Mouse (Mus musculus): ENCODE results near the gene BC028528. TPM values are rescaled to one million over a fixed set of nuclear protein-coding genes. Genes with fewer than 3 reads are reported as not detected.
A peak's percentile ranks its signal among the peaks of the same experiment; 100 is the strongest.
"Not testable (repeated sequence)": the region's sequence is repeated elsewhere in the genome, so short reads cannot be mapped to it uniquely, and the experiment has no call there.

The BC028528 gene
- polyA plus RNA-seq, 1 experiment from 2014 or later: 8.5 TPM

DNA sequence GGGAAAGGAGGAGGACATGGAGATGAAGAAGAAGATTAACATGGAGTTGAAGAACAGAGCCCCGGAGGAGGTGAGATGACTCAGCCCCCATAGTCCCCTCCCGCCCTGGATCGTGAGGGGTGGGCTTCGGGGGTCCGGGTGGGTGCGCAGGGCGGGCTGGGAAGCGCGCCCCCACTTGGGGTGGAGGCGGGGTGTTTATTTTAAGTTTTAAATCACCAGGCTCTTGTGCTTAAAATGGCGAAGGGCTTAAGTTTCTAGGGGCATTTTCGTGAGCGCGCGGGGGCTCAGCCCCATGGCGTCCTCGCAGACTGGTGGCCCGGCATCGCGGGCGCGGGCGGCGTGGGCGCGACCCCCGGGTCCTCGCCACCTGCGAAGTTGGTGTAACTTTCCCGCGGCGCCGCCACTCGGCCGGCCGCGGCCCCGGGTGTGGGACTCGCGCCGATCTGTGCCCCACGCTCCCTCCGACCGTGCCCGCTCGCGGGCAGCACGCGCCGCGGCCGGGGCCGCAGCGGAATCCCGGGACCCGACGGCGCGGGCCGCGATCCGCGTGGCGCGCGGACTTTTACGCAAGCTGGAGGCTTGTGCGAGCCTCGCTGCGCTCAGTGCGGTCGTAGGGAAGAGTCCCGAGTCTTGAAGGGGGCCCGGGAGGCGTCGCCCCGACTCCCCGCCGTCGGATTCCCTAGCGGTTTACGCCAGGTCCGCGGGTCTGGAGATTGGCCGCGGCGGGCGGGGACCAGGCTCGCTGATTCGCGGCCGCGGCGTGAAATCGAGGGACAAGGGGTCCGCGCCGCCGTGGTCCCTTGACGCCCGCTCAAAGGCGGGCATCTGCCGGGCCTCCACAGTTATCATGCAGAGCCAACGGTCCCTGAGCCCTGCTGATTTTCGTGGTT is 38.0 kb upstream of the BC028528 start:
- Histone ChIP-seq H3K27me3 (ENCODE audit: control insufficient read depth, insufficient read depth, low read length) (no peaks in the 10 kb centered on the region), H3K4me2 (peak overlapping the region; percentile 55), H3K9me3 (ENCODE audit: control insufficient read depth, low read length) (no peaks in the 10 kb centered on the region), H3K27ac (ENCODE audit: low read depth, low read length) (peak overlapping the region; percentile 72), H3K36me3 (ENCODE audit: control insufficient read depth, insufficient read depth, low read length) (peaks cover 12% of the 10 kb centered on the region), H3K4me3 (ENCODE audit: low read depth, low read length) (peak overlapping the region; percentile 97), H3K9ac (ENCODE audit: low read length) (peak overlapping the region; percentile 96), H3K4me1 (ENCODE audit: control insufficient read depth, insufficient read depth, low read length) (peaks cover 7% of the 10 kb centered on the region; the same call in 1 of the 2 replicates)
- DNase-seq (ENCODE audit: low spot score, missing footprints) (peak; percentile 96), ATAC-seq (ENCODE audit: low FRiP score) (peak; percentile 59)
- WGBS: under 1% methylated on average over 88 of the region's 105 CpGs

DNA sequence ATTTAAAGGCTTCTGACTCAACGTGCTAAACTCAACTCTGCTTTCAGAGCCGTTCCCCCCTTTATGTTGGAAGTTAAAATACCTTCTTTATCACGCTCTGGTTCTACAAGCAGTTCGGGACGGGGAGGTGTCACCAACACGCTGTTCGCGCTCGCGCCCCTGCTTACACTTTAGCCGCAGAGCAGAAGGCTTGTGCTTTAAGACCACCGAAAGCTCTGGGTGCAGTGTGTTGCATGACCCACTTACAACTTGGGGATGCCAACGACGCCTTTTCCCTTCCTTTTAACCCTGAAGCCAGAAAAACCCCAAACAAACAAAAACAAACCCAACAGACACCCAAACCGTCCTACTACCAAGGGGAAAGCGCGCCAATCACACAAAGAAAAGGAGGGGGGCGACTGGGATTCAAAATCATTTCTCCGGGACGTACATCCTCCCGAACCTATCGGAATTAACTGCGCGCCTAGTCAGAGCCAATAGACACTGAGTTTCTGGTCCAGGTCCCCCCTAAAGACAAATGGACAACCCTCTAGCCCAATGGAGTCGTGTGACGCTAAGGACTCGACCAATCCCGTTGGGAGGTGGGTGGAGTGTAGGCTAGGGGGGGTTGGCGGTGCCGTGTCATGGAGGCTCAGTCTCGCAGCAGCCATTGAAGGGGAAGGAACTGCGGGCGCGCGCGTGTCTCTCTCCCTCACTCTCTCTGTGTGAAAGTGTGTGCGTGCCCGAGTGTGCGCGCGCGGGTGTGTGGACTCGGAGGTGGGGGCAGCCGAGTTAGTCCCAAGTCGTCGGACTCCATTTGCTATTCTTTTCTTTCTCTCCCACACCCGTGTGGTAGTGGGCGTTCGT is 37.1 kb upstream of the BC028528 start, which contains the start of gene Anp32e:
TSS of gene Anp32e (plus strand) at position 589 of the 846 bp plus-strand sequence.
- Histone ChIP-seq H3K9ac (ENCODE audit: low read length) (peak within 1 kb of the TSS; percentile 96), H3K4me2 (peak within 1 kb of the TSS; percentile 55), H3K36me3 (ENCODE audit: control insufficient read depth, insufficient read depth, low read length) (peaks cover 7% of the 10 kb centered on the region), H3K27me3 (ENCODE audit: control insufficient read depth, insufficient read depth, low read length) (no peaks in the 10 kb centered on the region), H3K27ac (ENCODE audit: low read depth, low read length) (peak within 1 kb of the TSS; percentile 84), H3K4me3 (ENCODE audit: low read depth, low read length) (peak within 1 kb of the TSS; percentile 97), H3K4me1 (ENCODE audit: control insufficient read depth, insufficient read depth, low read length) (peaks cover 7% of the 10 kb centered on the region; the same call in 1 of the 2 replicates), H3K9me3 (ENCODE audit: control insufficient read depth, low read length) (no peaks in the 10 kb centered on the region)
- ATAC-seq (ENCODE audit: low FRiP score) (peak; percentile 100), DNase-seq (ENCODE audit: low spot score, missing footprints) (peak; percentile 99)
- WGBS: under 1% methylated on average over 49 of the region's 49 CpGs

DNA sequence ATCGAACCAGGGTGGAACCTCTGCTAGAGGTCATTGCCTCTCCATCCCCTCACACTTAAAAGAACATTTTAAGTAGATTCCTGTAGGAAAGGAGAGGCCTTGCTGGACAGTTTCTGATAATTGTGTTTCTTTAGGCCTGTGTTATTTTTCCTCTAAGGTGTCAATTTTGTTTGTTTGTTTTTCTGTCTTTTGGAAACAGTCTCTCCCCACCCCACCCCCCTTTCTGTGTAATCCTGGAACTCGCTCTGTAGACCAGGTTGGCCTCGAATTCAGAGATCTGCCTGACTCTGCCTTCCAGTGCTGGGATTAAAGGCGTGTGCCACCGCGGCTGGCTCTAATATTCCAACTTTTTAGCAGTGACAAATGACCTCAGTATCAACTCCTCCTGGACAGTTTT is 36.5 kb upstream of the BC028528 start:
- Histone ChIP-seq H3K9me3 (ENCODE audit: control insufficient read depth, low read length) (no peaks in the 10 kb centered on the region), H3K9ac (ENCODE audit: low read length) (peak overlapping the region; percentile 67), H3K27ac (ENCODE audit: low read depth, low read length) (peak overlapping the region; percentile 84), H3K4me2 (peak overlapping the region; percentile 43), H3K36me3 (ENCODE audit: control insufficient read depth, insufficient read depth, low read length) (0 out of 2 replicates have a peak, but pooled peaks cover under 1% of the 10 kb centered on the region), H3K27me3 (ENCODE audit: control insufficient read depth, insufficient read depth, low read length) (no peaks in the 10 kb centered on the region), H3K4me3 (ENCODE audit: low read depth, low read length) (peak overlapping the region; percentile 97), H3K4me1 (ENCODE audit: control insufficient read depth, insufficient read depth, low read length) (peaks cover 7% of the 10 kb centered on the region; the same call in 1 of the 2 replicates)
- WGBS: 74% methylated on average over 6 of the region's 6 CpGs
- no peak for DNase-seq (ENCODE audit: low spot score, missing footprints)
- no peak for ATAC-seq (ENCODE audit: low FRiP score)

DNA sequence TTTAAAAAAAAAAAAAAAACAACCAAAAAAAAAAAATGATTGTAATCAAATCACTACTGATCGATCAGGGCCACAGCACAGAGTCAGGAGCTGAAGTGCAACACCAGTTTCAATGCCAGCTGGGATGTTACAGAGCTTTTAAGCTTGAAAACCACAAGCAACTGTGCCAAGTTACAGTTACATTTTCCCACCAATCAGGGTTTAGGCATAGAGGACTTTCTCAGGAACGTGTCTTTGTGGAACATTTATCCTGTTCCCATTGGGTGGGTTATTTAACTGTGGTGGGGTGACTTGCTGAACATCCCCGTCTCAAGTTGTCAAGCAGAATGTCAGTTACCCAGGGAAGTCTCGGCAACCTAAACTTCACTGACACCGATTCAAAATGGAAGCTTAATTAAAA is 33.3 kb upstream of the BC028528 start:
- no peak overlapping the region for H3K27ac ChIP-seq (ENCODE audit: low read depth, low read length)
- no peak overlapping the region for H3K4me2 ChIP-seq
- 83% methylated on average over 5 of the region's 5 CpGs for WGBS
- no peaks in the 10 kb centered on the region for H3K4me1 ChIP-seq (ENCODE audit: control insufficient read depth, insufficient read depth, low read length)
- ATAC-seq (ENCODE audit: low FRiP score): no peak
- no peak for DNase-seq (ENCODE audit: low spot score, missing footprints)
- no peak overlapping the region for H3K9ac ChIP-seq (ENCODE audit: low read length)
- no peaks in the 10 kb centered on the region for H3K27me3 ChIP-seq (ENCODE audit: control insufficient read depth, insufficient read depth, low read length)
- H3K36me3 ChIP-seq (ENCODE audit: control insufficient read depth, insufficient read depth, low read length): no peaks in the 10 kb centered on the region
- H3K9me3 ChIP-seq (ENCODE audit: control insufficient read depth, low read length): no peaks in the 10 kb centered on the region
- no peak overlapping the region for H3K4me3 ChIP-seq (ENCODE audit: low read depth, low read length)

DNA sequence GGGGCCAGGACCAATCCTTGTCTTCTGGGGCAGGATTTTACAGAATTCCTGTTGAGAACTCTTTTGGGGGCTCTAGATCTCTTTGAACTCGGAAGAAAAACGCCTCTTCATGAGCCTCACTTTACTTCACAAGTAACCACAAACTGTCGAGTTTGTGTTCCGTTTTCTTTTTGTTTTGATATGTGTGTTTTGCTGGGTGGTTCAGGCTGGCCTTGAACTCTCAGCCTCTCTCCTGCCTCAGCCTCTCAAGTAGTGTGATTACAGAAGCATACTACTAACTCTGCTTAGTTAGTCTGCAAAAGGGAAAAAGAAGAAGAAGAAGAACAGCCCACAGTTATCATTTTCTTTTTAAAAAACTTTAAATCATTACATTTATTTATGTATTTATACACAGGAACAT is 32.4 kb upstream of the BC028528 start:
- Histone ChIP-seq H3K4me3 (ENCODE audit: low read depth, low read length) (no peak overlapping the region), H3K9me3 (ENCODE audit: control insufficient read depth, low read length) (no peaks in the 10 kb centered on the region), H3K27me3 (ENCODE audit: control insufficient read depth, insufficient read depth, low read length) (no peaks in the 10 kb centered on the region), H3K27ac (ENCODE audit: low read depth, low read length) (no peak overlapping the region), H3K4me2 (no peak overlapping the region), H3K36me3 (ENCODE audit: control insufficient read depth, insufficient read depth, low read length) (no peaks in the 10 kb centered on the region), H3K4me1 (ENCODE audit: control insufficient read depth, insufficient read depth, low read length) (no peaks in the 10 kb centered on the region), H3K9ac (ENCODE audit: low read length) (no peak overlapping the region)
- DNase-seq (ENCODE audit: low spot score, missing footprints) (no peak), ATAC-seq (ENCODE audit: low FRiP score) (no peak)
- 77% methylated on average over 4 of the region's 4 CpGs for WGBS

DNA sequence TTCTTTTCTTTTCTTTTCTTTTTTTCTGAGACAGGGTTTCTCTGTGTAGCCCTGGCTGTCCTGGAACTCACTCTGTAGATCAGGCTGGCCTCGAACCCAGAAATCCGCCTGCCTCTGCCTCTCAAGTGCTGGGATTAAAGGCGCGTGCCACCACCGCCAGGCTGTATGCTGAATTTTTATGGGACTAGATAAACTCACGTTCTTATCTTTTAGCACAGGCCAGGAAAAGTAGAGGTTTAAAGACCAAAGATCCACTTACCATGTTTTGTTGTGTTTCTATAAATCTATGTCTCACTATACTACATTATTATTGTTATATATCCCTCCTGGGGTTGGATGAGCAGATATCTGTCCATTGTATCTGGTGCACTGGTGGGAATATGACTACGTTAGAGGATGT is 31.6 kb upstream of the BC028528 start:
- WGBS: 92% methylated on average over 7 of the region's 7 CpGs
- not testable (repeated sequence) for H3K4me1 ChIP-seq (ENCODE audit: control insufficient read depth, insufficient read depth, low read length); ATAC-seq (ENCODE audit: low FRiP score); H3K27ac ChIP-seq (ENCODE audit: low read depth, low read length); H3K9ac ChIP-seq (ENCODE audit: low read length); H3K36me3 ChIP-seq (ENCODE audit: control insufficient read depth, insufficient read depth, low read length); H3K4me2 ChIP-seq; H3K9me3 ChIP-seq (ENCODE audit: control insufficient read depth, low read length); DNase-seq (ENCODE audit: low spot score, missing footprints); H3K4me3 ChIP-seq (ENCODE audit: low read depth, low read length); H3K27me3 ChIP-seq (ENCODE audit: control insufficient read depth, insufficient read depth, low read length)

DNA sequence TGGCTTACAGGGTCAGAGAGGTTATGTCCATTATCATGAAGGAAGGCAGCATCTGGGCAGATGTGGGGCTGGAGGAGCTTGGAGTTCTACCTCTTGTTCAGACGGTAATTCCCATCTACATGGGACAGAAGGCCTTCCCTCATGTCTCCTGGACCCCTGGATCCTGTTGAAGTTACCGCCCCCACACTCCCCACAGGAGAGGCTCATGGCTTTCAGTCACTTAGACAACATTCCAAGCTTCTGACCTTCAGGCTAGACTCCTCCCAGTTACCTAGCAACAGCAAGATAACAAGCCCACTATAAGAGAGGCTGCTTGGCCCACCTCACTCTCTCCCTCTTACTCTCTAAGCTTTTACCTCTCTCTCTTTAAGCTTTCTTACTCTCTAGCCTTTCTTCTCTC is 28.7 kb upstream of the BC028528 start:
- H3K27ac ChIP-seq (ENCODE audit: low read depth, low read length); H3K9ac ChIP-seq (ENCODE audit: low read length); H3K27me3 ChIP-seq (ENCODE audit: control insufficient read depth, insufficient read depth, low read length); DNase-seq (ENCODE audit: low spot score, missing footprints); H3K4me3 ChIP-seq (ENCODE audit: low read depth, low read length); H3K36me3 ChIP-seq (ENCODE audit: control insufficient read depth, insufficient read depth, low read length); H3K4me2 ChIP-seq; H3K4me1 ChIP-seq (ENCODE audit: control insufficient read depth, insufficient read depth, low read length); H3K9me3 ChIP-seq (ENCODE audit: control insufficient read depth, low read length); ATAC-seq (ENCODE audit: low FRiP score): not testable (repeated sequence)
- WGBS: 41% methylated on average over 2 of the region's 2 CpGs

DNA sequence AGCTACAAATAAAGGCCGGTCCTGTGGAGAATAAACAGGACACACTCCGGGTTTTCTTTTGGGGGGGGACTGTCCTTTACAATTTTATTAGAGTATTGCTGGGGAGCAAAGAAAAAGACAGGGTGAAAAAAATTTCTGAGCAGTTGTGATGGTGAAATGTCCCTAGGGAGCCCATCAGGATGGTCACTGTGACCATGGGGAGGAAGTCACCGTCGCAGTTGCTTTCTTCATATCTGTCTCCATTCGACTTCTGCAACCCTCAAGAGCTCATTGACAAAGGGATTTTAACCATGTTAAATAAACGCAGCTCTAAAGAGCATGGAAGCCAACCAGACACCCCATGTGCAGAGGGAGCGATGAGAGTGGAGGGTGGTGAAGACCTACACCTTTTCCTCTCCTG is 25.0 kb upstream of the BC028528 start:
- Histone ChIP-seq H3K4me2 (no peak overlapping the region), H3K9ac (ENCODE audit: low read length) (no peak overlapping the region), H3K4me3 (ENCODE audit: low read depth, low read length) (no peak overlapping the region), H3K4me1 (ENCODE audit: control insufficient read depth, insufficient read depth, low read length) (no peaks in the 10 kb centered on the region), H3K27ac (ENCODE audit: low read depth, low read length) (no peak overlapping the region), H3K9me3 (ENCODE audit: control insufficient read depth, low read length) (no peaks in the 10 kb centered on the region), H3K27me3 (ENCODE audit: control insufficient read depth, insufficient read depth, low read length) (no peaks in the 10 kb centered on the region), H3K36me3 (ENCODE audit: control insufficient read depth, insufficient read depth, low read length) (no peaks in the 10 kb centered on the region)
- ATAC-seq (ENCODE audit: low FRiP score): no peak
- DNase-seq (ENCODE audit: low spot score, missing footprints): no peak
- 88% methylated on average over 7 of the region's 7 CpGs for WGBS

DNA sequence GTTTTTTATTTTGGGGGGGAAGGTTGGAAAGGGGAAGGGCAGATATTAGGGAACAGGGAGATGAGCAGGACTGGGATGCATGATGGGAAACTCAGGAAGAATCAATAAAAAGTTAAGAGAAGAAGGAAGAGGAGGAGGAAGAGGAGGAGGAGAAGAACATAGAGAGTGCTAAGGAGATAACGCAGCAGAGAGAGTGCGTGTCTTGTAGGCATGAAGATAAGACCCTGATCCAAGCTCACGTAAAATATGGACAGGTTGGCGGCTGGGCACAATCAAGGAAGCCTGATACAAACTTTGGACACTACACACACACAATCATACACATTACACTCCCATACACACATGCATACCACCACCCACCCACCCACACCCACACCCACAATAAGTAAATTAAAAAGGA is 22.9 kb upstream of the BC028528 start:
- ATAC-seq (ENCODE audit: low FRiP score) (no peak), DNase-seq (ENCODE audit: low spot score, missing footprints) (no peak)
- H3K36me3 ChIP-seq (ENCODE audit: control insufficient read depth, insufficient read depth, low read length): no peaks in the 10 kb centered on the region
- H3K27ac ChIP-seq (ENCODE audit: low read depth, low read length): no peak overlapping the region
- no peaks in the 10 kb centered on the region for H3K4me1 ChIP-seq (ENCODE audit: control insufficient read depth, insufficient read depth, low read length)
- no peak overlapping the region for H3K4me3 ChIP-seq (ENCODE audit: low read depth, low read length)
- no peaks in the 10 kb centered on the region for H3K9me3 ChIP-seq (ENCODE audit: control insufficient read depth, low read length)
- no peak overlapping the region for H3K4me2 ChIP-seq
- WGBS: 89% methylated on average over 4 of the region's 4 CpGs
- H3K27me3 ChIP-seq (ENCODE audit: control insufficient read depth, insufficient read depth, low read length): no peaks in the 10 kb centered on the region
- no peak overlapping the region for H3K9ac ChIP-seq (ENCODE audit: low read length)

Data from midbrain, embryonic 11.5 days (tissue).